In genomic region chr1:73919909-73920308, GRCm38 (mm10) we compare ENCODE assay signal across 21 mouse cellular contexts.
DNase-seq lines count a peak whose midpoint lies in the region; ATAC-seq lines count a peak whose summit lies in the region.
"Had no signal": no experiment of that assay in that cellular context is flagged by ENCODE, and none has a peak within 500 bp of the region (broad histone marks: within the 10 kb centered on the region; RNA-seq: fewer than 3 reads in every experiment).

No protein-coding gene starts in this region.

- no peak overlapping the region for H3K9ac ChIP-seq in kidney, embryonic 15.5 days
- H3K9ac ChIP-seq: forebrain, embryonic 13.5 days; limb, embryonic 13.5 days; liver, embryonic 12.5 days; stomach, embryonic 15.5 days had no signal

- no peak for ATAC-seq in kidney, embryonic 15.5 days (replicated peaks; ENCODE audit: low FRiP score)
- ATAC-seq: CD4-positive, CD25-positive, alpha-beta regulatory T cell, adult 4 months; forebrain, embryonic 13.5 days; hindbrain, postnatal 0 days; intestine, embryonic 16.5 days; liver, embryonic 12.5 days; midbrain, embryonic 16.5 days had no signal

- H3K4me2 ChIP-seq in kidney, embryonic 15.5 days, result no peak overlapping the region
- H3K4me2 ChIP-seq: forebrain, embryonic 13.5 days; limb, embryonic 13.5 days; liver, embryonic 12.5 days; stomach, embryonic 15.5 days had no signal

- peaks cover 8% of the 10 kb centered on the region; the same call in 1 of the 2 replicates for H3K4me1 ChIP-seq in kidney, embryonic 15.5 days
- H3K4me1 ChIP-seq: forebrain, embryonic 13.5 days; liver, embryonic 12.5 days; stomach, embryonic 15.5 days had no signal

- no peaks in the 10 kb centered on the region for H3K9me3 ChIP-seq in kidney, embryonic 15.5 days (replicated peaks)
- H3K9me3 ChIP-seq: forebrain, embryonic 13.5 days; limb, embryonic 13.5 days; liver, embryonic 12.5 days; midbrain, embryonic 10.5 days; stomach, embryonic 15.5 days had no signal

- H3K27me3 ChIP-seq in kidney, embryonic 15.5 days, result no peaks in the 10 kb centered on the region
- H3K27me3 ChIP-seq: forebrain, embryonic 13.5 days; limb, embryonic 13.5 days; stomach, embryonic 15.5 days had no signal

- peak; percentile 85 for DNase-seq in heart, adult 11 months
- no peak for DNase-seq in heart, adult 18-20 months
- peak; percentile 2 for DNase-seq in kidney, adult 18-20 months
- DNase-seq in urinary bladder, adult 2 months (ENCODE audit: low spot score), result peak; percentile 1
- no peak for DNase-seq in urinary bladder, postnatal 4 days (ENCODE audit: low spot score in 2 of 2)
- DNase-seq in adrenal gland, postnatal 4 days (ENCODE audit: low spot score in 2 of 2), result no peak
- DNase-seq: adrenal gland, postnatal 25 days; cerebellum, adult 9-10 months; layer of hippocampus, adult 9-11 months; thymus, adult 18-20 months; thymus, postnatal 36 days had no signal

- H3K36me3 ChIP-seq in kidney, embryonic 15.5 days, result peaks cover 98% of the 10 kb centered on the region

- 93% methylated on average over 3 of the region's 3 CpGs for WGBS in kidney, embryonic 15.5 days

- H3K4me3 ChIP-seq in kidney, embryonic 15.5 days (replicated peaks), result no peak overlapping the region
- H3K4me3 ChIP-seq: forebrain, embryonic 13.5 days; limb, embryonic 13.5 days; liver, embryonic 12.5 days; midbrain, embryonic 10.5 days; stomach, embryonic 15.5 days had no signal

- no peak overlapping the region for H3K27ac ChIP-seq in kidney, embryonic 15.5 days
- H3K27ac ChIP-seq: forebrain, embryonic 13.5 days; hindbrain, postnatal 0 days; limb, embryonic 13.5 days; liver, embryonic 12.5 days; midbrain, embryonic 10.5 days; stomach, embryonic 15.5 days had no signal

Comparison
In these comparisons a context has a peak if more than half of its experiments do, and no peak if none do; other contexts are left out.
1. DNase-seq: peak in heart, adult 11 months (single experiment), kidney, adult 18-20 months (single experiment) and urinary bladder, adult 2 months (single experiment); none in heart, adult 18-20 months (0 of 2), urinary bladder, postnatal 4 days (0 of 2) and adrenal gland, postnatal 4 days (0 of 2).